Mouse (Mus musculus): ENCODE measurements around the gene Ctns. TPM values are rescaled to one million over a fixed set of nuclear protein-coding genes. Genes with fewer than 3 reads are reported as not detected.

The Ctns gene
- polyA plus RNA-seq, 1 experiment from 2014 or later, result 26.5 TPM

DNA sequence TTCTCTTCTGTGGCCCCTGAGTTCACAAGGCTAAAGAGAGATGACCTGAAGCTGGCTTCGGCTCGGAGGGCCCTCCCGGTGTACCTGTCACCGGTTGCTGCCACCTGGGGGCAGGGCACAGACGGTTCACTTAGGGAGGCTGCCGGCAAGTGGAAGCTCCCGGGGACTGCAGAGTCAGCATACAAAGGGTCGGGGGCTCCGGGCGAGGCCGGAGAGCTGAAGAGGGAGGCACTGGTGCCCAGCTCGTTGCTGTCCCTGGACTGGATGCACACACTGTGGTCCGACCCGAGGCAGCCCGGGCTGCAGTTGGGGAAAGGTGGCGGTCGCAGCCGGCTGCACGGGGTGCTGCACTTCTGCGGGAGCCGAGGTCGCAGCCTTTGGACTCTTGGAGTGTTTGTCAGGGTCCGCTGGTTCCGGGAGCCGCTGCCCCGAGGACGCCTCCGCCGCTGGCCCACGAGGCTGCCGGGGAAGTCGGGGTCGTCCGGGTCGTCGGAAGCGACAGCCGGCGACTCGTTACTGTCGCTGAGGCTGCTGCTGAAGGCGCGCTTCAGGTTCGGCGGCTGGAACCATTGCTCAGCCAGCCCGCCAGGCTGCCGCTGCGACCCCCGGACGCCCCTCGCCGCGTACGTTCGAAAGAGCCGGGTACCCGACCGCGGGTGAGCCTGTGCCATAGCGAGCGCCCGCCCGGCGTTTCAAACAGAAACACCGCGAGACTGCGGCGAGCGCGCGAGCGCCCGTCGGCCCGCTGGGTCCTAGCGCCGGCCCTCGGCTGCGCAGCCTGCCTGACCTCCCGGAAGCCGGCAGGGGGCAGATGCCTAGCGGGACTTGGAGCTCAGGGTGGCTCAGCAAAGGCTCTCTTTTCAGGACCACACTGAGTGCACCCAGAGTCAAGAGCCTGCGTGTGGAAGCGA is 61.0 kb downstream of the Ctns start, which contains the start of gene Haspin:
Gene Haspin, minus strand, starts transcription at position 704 of the 911 bp plus-strand sequence.
- WGBS, result under 1% methylated on average over 84 of the region's 84 CpGs
- peak; percentile 92 for ATAC-seq (ENCODE audit: insufficient number of reproducible peaks, insufficient read depth, low FRiP score, low TSS enrichment)
- H3K27ac ChIP-seq, result no peak within 1 kb of the TSS

DNA sequence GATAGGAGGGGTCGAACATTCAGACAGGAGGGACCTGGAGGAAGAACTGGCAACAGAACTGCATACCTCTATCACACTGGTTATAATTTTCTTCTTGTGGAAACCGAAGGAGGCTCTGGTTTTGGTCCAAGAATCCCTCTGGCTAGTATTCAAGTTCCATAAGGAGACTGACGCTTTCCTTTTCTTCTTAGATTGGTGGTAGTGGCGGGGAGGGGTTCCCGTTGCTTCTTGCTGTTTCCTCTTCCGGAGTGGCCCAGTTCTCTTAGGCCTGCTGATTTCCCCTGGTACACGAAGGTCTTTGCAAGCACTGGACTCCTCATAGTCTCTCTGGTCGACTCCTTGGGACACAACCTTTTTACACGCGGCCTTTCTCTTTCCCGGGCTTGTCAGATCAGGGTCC is 61.7 kb downstream of the Ctns start:
- no peak overlapping the region for H3K27ac ChIP-seq
- no peak for ATAC-seq (ENCODE audit: insufficient number of reproducible peaks, insufficient read depth, low FRiP score, low TSS enrichment)

More for the DNA sequence above, 61.0 kb downstream of the Ctns start, which contains the start of gene Haspin:
- Histone ChIP-seq H3K4me3 (peak within 1 kb of the TSS; percentile 65), H3K9me3 (no peaks in the 10 kb centered on the region), H3K27me3 (no peaks in the 10 kb centered on the region), H3K9ac (peak within 1 kb of the TSS; percentile 69), H3K4me2 (replicated peaks) (peak within 1 kb of the TSS; percentile 85), H3K4me1 (peaks cover 36% of the 10 kb centered on the region), H3K36me3 (peaks cover 10% of the 10 kb centered on the region; the same call in 1 of the 2 replicates)

DNA sequence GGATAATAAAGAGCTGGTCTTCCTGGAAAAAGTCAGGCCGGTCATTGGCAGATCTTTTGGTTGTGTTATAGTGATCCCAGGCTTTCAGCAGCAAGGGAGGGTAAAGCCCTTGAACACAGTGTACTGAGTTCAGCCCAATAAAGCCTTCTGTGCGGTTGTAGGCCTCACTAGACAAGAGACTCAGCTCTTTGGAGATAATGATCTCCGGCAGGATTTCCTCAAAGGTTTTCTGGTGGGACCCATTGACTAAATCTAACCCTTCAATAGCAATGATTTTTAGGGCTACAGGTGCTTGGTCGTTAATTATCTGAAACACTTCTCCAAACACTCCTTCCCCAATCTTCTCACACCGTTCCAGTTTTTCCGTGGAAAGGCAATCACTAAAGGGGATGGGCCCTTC is 62.3 kb downstream of the Ctns start:
- ATAC-seq (ENCODE audit: insufficient number of reproducible peaks, insufficient read depth, low FRiP score, low TSS enrichment), result no peak
- 87% methylated on average over 6 of the region's 6 CpGs for WGBS
- Histone ChIP-seq H3K4me1 (peaks cover 36% of the 10 kb centered on the region), H3K4me3 (peak overlapping the region; percentile 65), H3K36me3 (peaks cover 18% of the 10 kb centered on the region; the same call in 1 of the 2 replicates), H3K27me3 (no peaks in the 10 kb centered on the region), H3K27ac (no peak overlapping the region), H3K4me2 (replicated peaks) (peak overlapping the region; percentile 85), H3K9ac (peak overlapping the region; percentile 69; the same call in 1 of the 2 replicates), H3K9me3 (no peaks in the 10 kb centered on the region)

More for the DNA sequence above, 61.7 kb downstream of the Ctns start:
- Histone ChIP-seq H3K27me3 (no peaks in the 10 kb centered on the region), H3K9me3 (no peaks in the 10 kb centered on the region), H3K4me3 (peak overlapping the region; percentile 65), H3K9ac (peak overlapping the region; percentile 69), H3K4me1 (peaks cover 36% of the 10 kb centered on the region), H3K4me2 (replicated peaks) (peak overlapping the region; percentile 85), H3K36me3 (peaks cover 17% of the 10 kb centered on the region; the same call in 1 of the 2 replicates)
- 48% methylated on average over 11 of the region's 11 CpGs for WGBS

DNA sequence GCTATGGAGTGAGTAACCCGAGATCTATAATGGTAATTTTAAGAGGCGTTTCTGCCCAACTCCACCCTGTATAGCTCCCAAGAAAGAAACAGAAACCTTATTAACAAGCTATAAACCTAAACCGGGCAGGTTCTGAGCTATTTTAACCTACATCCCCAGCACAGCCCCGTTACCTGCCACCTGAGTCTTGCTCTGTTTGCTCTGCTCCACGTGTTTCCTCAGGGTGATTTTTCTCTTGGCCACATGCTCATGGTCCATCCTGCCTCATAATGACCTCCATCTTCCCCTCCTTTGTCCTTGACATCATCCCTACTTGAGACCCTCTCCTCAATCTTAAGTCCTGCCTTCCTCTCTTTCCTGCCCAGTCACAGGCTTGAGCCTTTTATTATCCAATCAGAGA is 64.6 kb downstream of the Ctns start:
- Histone ChIP-seq H3K4me1 (peaks cover 36% of the 10 kb centered on the region), H3K4me2 (replicated peaks) (0 out of 2 replicates have a peak overlapping the region, but pooled peaks have one; percentile 6), H3K9ac (no peak overlapping the region), H3K27ac (no peak overlapping the region), H3K4me3 (no peak overlapping the region), H3K27me3 (no peaks in the 10 kb centered on the region), H3K9me3 (no peaks in the 10 kb centered on the region), H3K36me3 (peaks cover 18% of the 10 kb centered on the region; the same call in 1 of the 2 replicates)
- WGBS, result 86% methylated on average over 5 of the region's 5 CpGs
- ATAC-seq (ENCODE audit: insufficient number of reproducible peaks, insufficient read depth, low FRiP score, low TSS enrichment), result no peak

Other genes with a start within 250 kb of the Ctns start
- gene Atp2a3, start 237.9 kb downstream of the Ctns start, polyA plus RNA-seq (2016; fragmentation: Nextera tagmentation; extraction: Ambion mirVana), result 1.3 and 2.3 TPM in 2 replicates
- gene P2rx1, start 199.9 kb downstream of the Ctns start, polyA plus RNA-seq (2016; fragmentation: Nextera tagmentation; extraction: Ambion mirVana), result 0.98 and 1.0 TPM in 2 replicates
- 10.6 and 11.0 TPM in 2 replicates for gene Camkk1, start 180.0 kb downstream of the Ctns start, polyA plus RNA-seq (2016; fragmentation: Nextera tagmentation; extraction: Ambion mirVana)
- 14.2 and 14.9 TPM in 2 replicates for gene Ncbp3, start 151.3 kb downstream of the Ctns start, polyA plus RNA-seq (2016; fragmentation: Nextera tagmentation; extraction: Ambion mirVana)
- gene Itgae, start 108.5 kb downstream of the Ctns start, polyA plus RNA-seq (2016; fragmentation: Nextera tagmentation; extraction: Ambion mirVana), result 0.50 and 0.51 TPM in 2 replicates
- gene Haspin, start 60.7 kb downstream of the Ctns start, polyA plus RNA-seq (2016; fragmentation: Nextera tagmentation; extraction: Ambion mirVana), result 18.2 and 18.4 TPM in 2 replicates
- gene P2rx5, start 38.6 kb downstream of the Ctns start, polyA plus RNA-seq (2016; fragmentation: Nextera tagmentation; extraction: Ambion mirVana), result 0.42 and 0.60 TPM in 2 replicates
- 99.7 and 104 TPM in 2 replicates for gene Emc6, start 22.0 kb downstream of the Ctns start, polyA plus RNA-seq (2016; fragmentation: Nextera tagmentation; extraction: Ambion mirVana)
- 206 and 211 TPM in 2 replicates for gene Tax1bp3, start 22.0 kb downstream of the Ctns start, polyA plus RNA-seq (2016; fragmentation: Nextera tagmentation; extraction: Ambion mirVana)
- gene Shpk, start 418 bp upstream of the Ctns start, polyA plus RNA-seq (2016; fragmentation: Nextera tagmentation; extraction: Ambion mirVana), result 2.0 and 2.1 TPM in 2 replicates
- 0.19 and 0.27 TPM in 2 replicates for gene Trpv1, start 35.2 kb upstream of the Ctns start, polyA plus RNA-seq (2016; fragmentation: Nextera tagmentation; extraction: Ambion mirVana)
- gene Trpv3, start 68.3 kb upstream of the Ctns start, polyA plus RNA-seq (2016; fragmentation: Nextera tagmentation; extraction: Ambion mirVana), result 0.08 and 0.12 TPM in 2 replicates
- 0.37 and 0.60 TPM in 2 replicates for gene Aspa, start 130.6 kb upstream of the Ctns start, polyA plus RNA-seq (2016; fragmentation: Nextera tagmentation; extraction: Ambion mirVana)
- gene Gm49340, start 130.7 kb upstream of the Ctns start, polyA plus RNA-seq (2016; fragmentation: Nextera tagmentation; extraction: Ambion mirVana), result not detected in 2 replicates
- gene Spata22, start 130.7 kb upstream of the Ctns start, polyA plus RNA-seq (2016; fragmentation: Nextera tagmentation; extraction: Ambion mirVana), result not detected in 2 replicates
- gene Olfr20, start 151.7 kb upstream of the Ctns start, polyA plus RNA-seq (2016; fragmentation: Nextera tagmentation; extraction: Ambion mirVana), result not detected in 2 replicates
- gene Olfr376, start 172.2 kb upstream of the Ctns start, polyA plus RNA-seq (2016; fragmentation: Nextera tagmentation; extraction: Ambion mirVana), result not detected in 2 replicates
- gene Olfr1, start 200.6 kb upstream of the Ctns start, polyA plus RNA-seq (2016; fragmentation: Nextera tagmentation; extraction: Ambion mirVana), result not detected in 2 replicates
- not detected in 2 replicates for gene Olfr378, start 229.4 kb upstream of the Ctns start, polyA plus RNA-seq (2016; fragmentation: Nextera tagmentation; extraction: Ambion mirVana)

Data from embryonic facial prominence, embryonic 12.5 days (tissue).